Mouse (Mus musculus): ENCODE results near the gene Fam160b1. TPM values are rescaled to one million over a fixed set of nuclear protein-coding genes. Genes with fewer than 3 reads are reported as not detected.
A peak's percentile ranks its signal among the peaks of the same experiment; 100 is the strongest.

Fam160b1 gene
- polyA plus RNA-seq, 1 experiment from 2014 or later, result 16.6 TPM

GRCm38 (mm10) chr19:57391545-57391944 is 31.1 kb downstream of the Fam160b1 start:
- H3K4me1 ChIP-seq (ENCODE audit: control insufficient read depth, insufficient read depth, low read length), result no peaks in the 10 kb centered on the region
- H3K4me2 ChIP-seq (replicated peaks; ENCODE audit: low read depth, low read length), result no peak overlapping the region
- 94% methylated on average over 3 of the region's 3 CpGs for WGBS
- no peak overlapping the region for H3K27ac ChIP-seq (ENCODE audit: low read length)
- no peak overlapping the region for H3K9ac ChIP-seq (replicated peaks; ENCODE audit: low read depth, low read length)
- ATAC-seq (ENCODE audit: insufficient number of reproducible peaks, insufficient read depth, low FRiP score, low read depth), result no peak
- no peaks in the 10 kb centered on the region for H3K27me3 ChIP-seq (ENCODE audit: control insufficient read depth, insufficient read depth, low read length)
- H3K9me3 ChIP-seq (ENCODE audit: control insufficient read depth, low read depth, low read length), result no peaks in the 10 kb centered on the region
- no peak overlapping the region for H3K4me3 ChIP-seq (ENCODE audit: low read depth, low read length)
- H3K36me3 ChIP-seq (ENCODE audit: control insufficient read depth, insufficient read depth, low read length), result peaks cover 29% of the 10 kb centered on the region

GRCm38 (mm10) chr19:57393357-57393957 is 33.0 kb downstream of the Fam160b1 start:
- H3K4me3 ChIP-seq (ENCODE audit: low read depth, low read length), result no peak overlapping the region
- peaks cover 12% of the 10 kb centered on the region for H3K36me3 ChIP-seq (ENCODE audit: control insufficient read depth, insufficient read depth, low read length)
- no peak overlapping the region for H3K9ac ChIP-seq (replicated peaks; ENCODE audit: low read depth, low read length)
- H3K27ac ChIP-seq (ENCODE audit: low read length), result no peak overlapping the region
- H3K9me3 ChIP-seq (ENCODE audit: control insufficient read depth, low read depth, low read length), result no peaks in the 10 kb centered on the region
- 79% methylated on average over 6 of the region's 6 CpGs for WGBS
- no peaks in the 10 kb centered on the region for H3K4me1 ChIP-seq (ENCODE audit: control insufficient read depth, insufficient read depth, low read length)
- no peak overlapping the region for H3K4me2 ChIP-seq (replicated peaks; ENCODE audit: low read depth, low read length)
- H3K27me3 ChIP-seq (ENCODE audit: control insufficient read depth, insufficient read depth, low read length), result no peaks in the 10 kb centered on the region
- no peak for ATAC-seq (ENCODE audit: insufficient number of reproducible peaks, insufficient read depth, low FRiP score, low read depth)

- Histone ChIP-seq H3K4me1 (ENCODE audit: control insufficient read depth, insufficient read depth, low read length) (no peaks in the 10 kb centered on the region), H3K36me3 (ENCODE audit: control insufficient read depth, insufficient read depth, low read length) (no peaks in the 10 kb centered on the region), H3K9me3 (ENCODE audit: control insufficient read depth, low read depth, low read length) (no peaks in the 10 kb centered on the region), H3K4me2 (replicated peaks; ENCODE audit: low read depth, low read length) (no peak overlapping the region), H3K9ac (replicated peaks; ENCODE audit: low read depth, low read length) (no peak overlapping the region), H3K27me3 (ENCODE audit: control insufficient read depth, insufficient read depth, low read length) (no peaks in the 10 kb centered on the region), H3K4me3 (ENCODE audit: low read depth, low read length) (no peak overlapping the region), H3K27ac (ENCODE audit: low read length) (no peak overlapping the region)
- ATAC-seq (ENCODE audit: insufficient number of reproducible peaks, insufficient read depth, low FRiP score, low read depth), result no peak
- WGBS, result 67% methylated on average over 7 of the region's 7 CpGs
Observed at GRCm38 (mm10) chr19:57396609-57397008, 36.1 kb downstream of the Fam160b1 start.

DNA sequence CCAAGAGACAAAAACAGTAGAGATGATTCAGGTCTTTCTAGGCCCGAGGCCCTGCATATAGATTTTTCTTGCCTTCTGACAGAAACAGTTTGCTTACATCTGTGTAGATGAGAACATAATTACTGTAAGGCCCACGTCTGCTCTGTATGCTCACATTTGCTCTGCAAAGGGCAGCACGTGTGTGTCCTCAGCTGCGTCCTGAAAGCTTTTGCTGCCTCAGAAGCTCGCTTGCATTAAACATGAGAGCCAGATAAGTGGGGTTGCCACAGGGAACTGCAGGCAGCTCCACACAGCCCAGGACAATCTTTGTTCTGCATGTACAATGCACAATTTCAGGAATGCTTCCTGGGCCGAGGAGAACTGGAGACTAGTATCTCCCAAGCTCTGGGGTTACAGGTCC is 41.9 kb downstream of the Fam160b1 start:
- no peak for ATAC-seq (ENCODE audit: insufficient number of reproducible peaks, insufficient read depth, low FRiP score, low read depth)
- no peak overlapping the region for H3K27ac ChIP-seq (ENCODE audit: low read length)
- H3K36me3 ChIP-seq (ENCODE audit: control insufficient read depth, insufficient read depth, low read length), result no peaks in the 10 kb centered on the region
- H3K4me3 ChIP-seq (ENCODE audit: low read depth, low read length), result no peak overlapping the region
- no peak overlapping the region for H3K9ac ChIP-seq (replicated peaks; ENCODE audit: low read depth, low read length)
- H3K27me3 ChIP-seq (ENCODE audit: control insufficient read depth, insufficient read depth, low read length), result no peaks in the 10 kb centered on the region
- H3K4me1 ChIP-seq (ENCODE audit: control insufficient read depth, insufficient read depth, low read length), result peaks cover 4% of the 10 kb centered on the region; the same call in 1 of the 2 replicates
- H3K9me3 ChIP-seq (ENCODE audit: control insufficient read depth, low read depth, low read length), result no peaks in the 10 kb centered on the region
- no peak overlapping the region for H3K4me2 ChIP-seq (replicated peaks; ENCODE audit: low read depth, low read length)
- 42% methylated on average over 6 of the region's 6 CpGs for WGBS

GRCm38 (mm10) chr19:57403700-57404501 is 43.4 kb downstream of the Fam160b1 start:
- H3K4me3 ChIP-seq (ENCODE audit: low read depth, low read length), result no peak overlapping the region
- 0 out of 2 replicates have a peak, but pooled peaks have one; percentile 42 for ATAC-seq (ENCODE audit: insufficient number of reproducible peaks, insufficient read depth, low FRiP score, low read depth)
- peak overlapping the region; percentile 22; the same call in 1 of the 2 replicates for H3K4me2 ChIP-seq (replicated peaks; ENCODE audit: low read depth, low read length)
- peaks cover 4% of the 10 kb centered on the region; the same call in 1 of the 2 replicates for H3K4me1 ChIP-seq (ENCODE audit: control insufficient read depth, insufficient read depth, low read length)
- 13% methylated on average over 24 of the region's 24 CpGs for WGBS
- H3K27me3 ChIP-seq (ENCODE audit: control insufficient read depth, insufficient read depth, low read length), result no peaks in the 10 kb centered on the region
- no peaks in the 10 kb centered on the region for H3K9me3 ChIP-seq (ENCODE audit: control insufficient read depth, low read depth, low read length)
- H3K9ac ChIP-seq (replicated peaks; ENCODE audit: low read depth, low read length), result no peak overlapping the region
- H3K36me3 ChIP-seq (ENCODE audit: control insufficient read depth, insufficient read depth, low read length), result no peaks in the 10 kb centered on the region
- H3K27ac ChIP-seq (ENCODE audit: low read length), result no peak overlapping the region

- H3K4me1 ChIP-seq (ENCODE audit: control insufficient read depth, insufficient read depth, low read length), result peaks cover 4% of the 10 kb centered on the region; the same call in 1 of the 2 replicates
- H3K36me3 ChIP-seq (ENCODE audit: control insufficient read depth, insufficient read depth, low read length), result no peaks in the 10 kb centered on the region
- H3K9me3 ChIP-seq (ENCODE audit: control insufficient read depth, low read depth, low read length), result no peaks in the 10 kb centered on the region
- H3K9ac ChIP-seq (replicated peaks; ENCODE audit: low read depth, low read length), result no peak overlapping the region
- ATAC-seq (ENCODE audit: insufficient number of reproducible peaks, insufficient read depth, low FRiP score, low read depth), result no peak
- 21% methylated on average over 9 of the region's 9 CpGs for WGBS
- H3K4me2 ChIP-seq (replicated peaks; ENCODE audit: low read depth, low read length), result peak overlapping the region; percentile 22; the same call in 1 of the 2 replicates
- no peak overlapping the region for H3K4me3 ChIP-seq (ENCODE audit: low read depth, low read length)
- no peaks in the 10 kb centered on the region for H3K27me3 ChIP-seq (ENCODE audit: control insufficient read depth, insufficient read depth, low read length)
- no peak overlapping the region for H3K27ac ChIP-seq (ENCODE audit: low read length)
Observed at GRCm38 (mm10) chr19:57404502-57404848, 44.0 kb downstream of the Fam160b1 start.

GRCm38 (mm10) chr19:57407947-57408346 is 47.5 kb downstream of the Fam160b1 start:
- H3K9ac ChIP-seq (replicated peaks; ENCODE audit: low read depth, low read length), result no peak overlapping the region
- 90% methylated on average over 1 of the region's 1 CpGs for WGBS
- peaks cover 9% of the 10 kb centered on the region for H3K4me1 ChIP-seq (ENCODE audit: control insufficient read depth, insufficient read depth, low read length)
- H3K36me3 ChIP-seq (ENCODE audit: control insufficient read depth, insufficient read depth, low read length), result no peaks in the 10 kb centered on the region
- H3K27me3 ChIP-seq (ENCODE audit: control insufficient read depth, insufficient read depth, low read length), result no peaks in the 10 kb centered on the region
- no peaks in the 10 kb centered on the region for H3K9me3 ChIP-seq (ENCODE audit: control insufficient read depth, low read depth, low read length)
- H3K4me3 ChIP-seq (ENCODE audit: low read depth, low read length), result no peak overlapping the region
- H3K27ac ChIP-seq (ENCODE audit: low read length), result no peak overlapping the region
- ATAC-seq (ENCODE audit: insufficient number of reproducible peaks, insufficient read depth, low FRiP score, low read depth), result no peak
- no peak overlapping the region for H3K4me2 ChIP-seq (replicated peaks; ENCODE audit: low read depth, low read length)

- no peaks in the 10 kb centered on the region for H3K27me3 ChIP-seq (ENCODE audit: control insufficient read depth, insufficient read depth, low read length)
- ATAC-seq (ENCODE audit: insufficient number of reproducible peaks, insufficient read depth, low FRiP score, low read depth), result peak; percentile 78; the same call in 1 of the 2 replicates
- H3K4me3 ChIP-seq (ENCODE audit: low read depth, low read length), result no peak overlapping the region
- peak overlapping the region; percentile 33 for H3K4me2 ChIP-seq (replicated peaks; ENCODE audit: low read depth, low read length)
- peak overlapping the region; percentile 92 for H3K27ac ChIP-seq (ENCODE audit: low read length)
- H3K4me1 ChIP-seq (ENCODE audit: control insufficient read depth, insufficient read depth, low read length), result peaks cover 12% of the 10 kb centered on the region
- H3K9me3 ChIP-seq (ENCODE audit: control insufficient read depth, low read depth, low read length), result no peaks in the 10 kb centered on the region
- WGBS, result 14% methylated on average over 29 of the region's 29 CpGs
- H3K9ac ChIP-seq (replicated peaks; ENCODE audit: low read depth, low read length), result 0 out of 2 replicates have a peak overlapping the region, but pooled peaks have one; percentile 21
- H3K36me3 ChIP-seq (ENCODE audit: control insufficient read depth, insufficient read depth, low read length), result no peaks in the 10 kb centered on the region
Observed at GRCm38 (mm10) chr19:57411375-57412196, 51.1 kb downstream of the Fam160b1 start.
